Mouse (Mus musculus) right cerebral cortex, postnatal 14 days (tissue): ENCODE measurements at regions not wholly inside any gene's neighbourhood (a gene's known extent, or its start where the extent isn't known, plus 50 kb on each side); places are given as distances from the start of the nearest gene placed in this dataset.

Experiments
- DNase-seq: peaks from one replicate; pipeline ENCODE4 v3.0.0; 2022

DNA sequence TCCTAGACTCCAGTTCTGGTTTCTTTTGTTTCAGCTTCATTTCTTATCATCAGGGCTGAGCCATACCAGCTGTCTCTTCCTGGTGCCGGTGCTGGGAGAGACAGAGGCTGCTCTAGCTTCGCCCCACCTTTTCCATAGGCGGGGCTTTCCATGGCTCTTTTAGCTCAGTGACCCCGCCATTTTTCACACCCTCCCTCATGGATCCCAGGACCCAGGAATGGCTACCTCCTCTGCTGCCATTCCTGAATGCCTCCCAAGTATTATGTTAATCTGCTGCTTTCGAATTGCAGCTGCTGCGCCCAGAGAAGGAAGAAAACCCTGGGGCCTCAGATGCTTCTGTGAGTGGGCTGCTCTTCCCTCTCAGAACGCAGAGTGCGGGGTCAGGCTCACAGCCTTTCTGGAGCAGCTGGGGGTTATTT is 214.9 kb downstream of the Pik3r1 start:
- no peak for DNase-seq

DNA sequence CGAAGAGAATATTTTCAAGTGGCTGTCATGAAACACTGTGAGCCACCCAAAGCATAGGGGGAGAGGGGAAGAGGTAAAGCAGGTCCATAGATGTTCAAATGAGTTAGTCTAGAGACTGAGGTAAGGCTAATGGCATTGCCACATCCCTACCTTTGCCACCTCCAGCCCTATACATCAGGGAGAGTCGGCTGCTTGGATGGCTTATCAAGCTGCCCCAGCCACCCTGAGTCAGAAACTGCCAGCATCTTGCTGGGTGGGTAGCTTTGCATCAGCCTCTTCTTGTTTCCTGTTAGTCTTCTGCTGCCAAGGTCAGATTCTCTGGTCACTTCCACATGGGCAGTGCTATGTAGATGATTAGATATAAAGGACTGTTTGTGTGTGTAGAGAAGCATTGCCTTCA is 215.6 kb downstream of the Pik3r1 start:
- DNase-seq: no peak

DNA sequence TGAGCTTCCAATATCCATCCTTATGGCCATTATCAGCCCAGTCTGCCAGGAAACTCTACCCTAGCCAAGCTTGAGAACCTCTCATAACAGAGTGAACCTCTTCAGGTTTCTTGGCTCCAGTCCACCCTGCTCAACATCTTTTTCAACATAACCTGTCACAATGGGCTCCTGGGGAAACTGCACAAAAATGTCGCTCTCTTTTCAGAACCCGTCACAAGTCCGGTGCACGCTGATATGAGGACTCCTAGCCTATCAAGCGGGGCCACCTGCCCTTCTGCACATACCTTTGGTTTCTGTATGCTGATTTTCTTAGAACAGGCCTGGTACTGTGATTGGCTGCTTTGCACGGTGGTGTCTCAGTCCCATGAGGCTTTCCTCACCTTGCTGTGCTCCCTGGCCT is 216.9 kb downstream of the Pik3r1 start:
- no peak for DNase-seq

DNA sequence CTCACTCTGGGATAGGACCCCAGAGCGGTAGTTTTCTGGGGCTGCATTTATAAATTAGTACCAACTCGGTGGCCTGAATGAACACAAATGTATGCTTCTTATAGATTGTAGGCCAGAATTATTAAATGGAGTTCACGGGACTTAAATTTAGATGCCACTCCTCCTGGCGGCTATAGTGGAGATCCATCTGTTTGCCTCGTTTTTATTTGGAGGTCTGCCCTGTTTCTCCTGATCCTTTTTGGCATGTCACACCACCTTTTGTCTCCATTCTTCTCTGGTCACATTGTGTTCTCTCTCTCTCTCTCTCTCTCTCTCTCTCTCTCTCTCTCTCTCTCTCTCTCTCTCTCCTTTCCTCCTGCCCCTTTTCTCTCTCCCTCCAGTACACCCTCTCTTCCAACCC is 217.5 kb downstream of the Pik3r1 start:
- no peak for DNase-seq

DNA sequence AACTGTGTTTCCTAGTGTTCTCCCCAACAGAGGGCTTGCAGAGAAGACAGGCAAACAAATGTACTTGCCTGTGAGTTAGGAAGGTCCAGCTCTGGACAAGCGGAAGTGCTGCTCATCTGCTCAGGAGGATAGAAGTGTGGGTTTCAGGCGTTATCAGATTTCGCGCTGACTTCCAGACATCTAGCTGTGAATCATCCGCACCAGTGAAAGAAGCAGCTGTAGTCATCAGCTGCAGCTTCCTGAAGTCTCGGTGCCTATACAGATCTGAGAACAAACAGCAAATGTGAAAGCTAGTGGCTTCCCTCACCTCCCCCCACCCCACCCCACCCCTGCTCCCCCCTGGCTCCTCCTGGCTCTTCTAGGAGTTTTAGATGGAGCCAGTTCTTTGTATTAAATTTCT is 220.1 kb downstream of the Pik3r1 start:
- DNase-seq: no peak

DNA sequence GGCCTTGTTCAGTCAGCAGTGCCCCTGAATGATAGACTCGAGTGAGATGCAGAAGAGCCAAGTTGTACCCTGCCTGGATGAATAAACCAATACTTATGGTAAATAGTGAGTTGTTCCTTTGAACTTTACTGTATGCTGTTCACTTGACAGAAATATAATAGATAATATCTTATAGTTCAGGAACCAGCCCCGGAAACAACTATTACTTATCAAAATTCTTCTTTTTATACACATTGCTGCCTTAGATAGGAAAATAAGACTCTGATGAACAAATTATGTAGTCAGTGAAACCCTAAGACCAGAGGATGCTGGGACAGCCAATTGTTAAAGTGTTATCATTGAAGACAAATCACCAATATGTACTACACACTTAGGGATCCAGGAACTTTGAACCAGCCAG is 220.7 kb downstream of the Pik3r1 start:
- DNase-seq: no peak

DNA sequence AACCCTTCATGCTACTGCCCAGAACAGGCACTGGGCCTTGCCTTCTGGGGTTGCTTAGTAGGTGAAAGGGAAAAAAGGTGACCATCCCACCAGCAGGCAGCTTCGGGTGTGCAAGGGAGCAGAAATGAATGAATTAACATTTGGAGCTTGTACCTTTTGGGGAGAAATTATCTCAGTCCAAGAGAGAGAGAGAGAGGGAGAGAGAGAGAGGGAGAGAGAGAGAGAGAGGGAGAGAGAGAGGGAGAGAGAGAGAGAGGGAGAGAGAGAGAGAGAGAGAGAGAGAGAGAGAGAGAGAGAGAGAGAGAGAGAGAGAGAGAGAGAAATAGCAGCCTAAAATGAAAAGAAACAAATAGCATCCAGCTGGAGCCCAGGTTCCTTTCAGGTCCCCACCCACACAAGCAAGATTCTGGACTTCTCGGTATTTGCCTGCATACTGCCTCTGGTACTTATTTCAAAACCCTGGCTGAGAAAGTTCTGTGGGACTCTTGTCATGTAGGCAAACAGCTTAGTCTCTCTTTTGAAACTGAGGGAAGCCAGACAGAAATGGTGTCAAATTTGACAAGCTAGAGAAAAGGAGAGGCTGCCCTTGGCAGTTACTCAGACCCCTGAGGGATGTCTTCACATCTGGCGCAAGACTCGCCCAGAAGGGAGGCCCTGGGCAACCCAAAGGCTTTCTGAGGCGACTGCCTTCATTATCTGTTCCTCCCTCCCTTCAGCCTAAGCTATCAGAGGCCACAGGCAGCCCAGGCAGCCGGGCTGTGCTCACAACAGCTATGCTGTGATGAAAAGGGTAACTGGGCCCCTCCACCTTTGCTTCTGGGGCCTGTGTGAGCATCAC is 222.5 kb downstream of the Pik3r1 start:
- no peak for DNase-seq

DNA sequence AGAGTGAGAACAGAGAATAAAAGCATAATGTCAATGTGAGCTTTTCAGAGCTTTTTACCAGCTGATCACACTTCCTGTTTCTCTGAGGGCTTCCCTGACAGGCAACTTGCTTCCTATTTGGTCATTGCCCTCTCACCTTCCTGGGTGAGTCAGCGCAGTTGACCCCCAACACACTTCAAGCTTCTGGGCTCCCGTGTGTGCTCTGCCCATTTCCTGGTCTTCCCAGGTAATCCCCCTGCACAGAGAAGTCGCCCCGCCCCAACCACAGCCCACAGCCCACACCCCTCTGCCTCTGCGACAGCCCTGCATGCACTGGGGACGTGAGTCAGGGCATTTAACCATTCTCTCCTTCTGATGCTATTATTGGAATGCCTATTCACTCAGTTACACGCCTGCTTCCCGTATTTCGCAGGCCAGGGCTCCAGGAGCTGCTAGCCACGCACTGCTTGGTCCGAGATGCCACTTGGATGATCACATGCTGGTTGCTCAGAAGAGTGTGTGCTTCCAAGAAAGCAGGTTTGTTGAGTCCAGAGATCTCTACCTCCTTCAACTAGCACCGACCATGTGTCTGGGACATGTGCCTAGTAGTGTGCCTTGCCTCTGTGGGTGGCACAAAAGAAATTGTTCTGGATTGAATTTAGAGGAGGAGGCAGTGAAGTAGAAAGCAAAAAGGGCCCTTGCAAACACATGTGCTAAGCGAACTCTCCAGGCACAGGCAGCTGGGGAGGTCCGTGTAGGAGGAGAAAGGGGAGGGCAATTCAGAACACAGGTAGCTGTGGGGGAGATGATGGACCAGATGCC is 227.4 kb downstream of the Pik3r1 start:
- no peak for DNase-seq

DNA sequence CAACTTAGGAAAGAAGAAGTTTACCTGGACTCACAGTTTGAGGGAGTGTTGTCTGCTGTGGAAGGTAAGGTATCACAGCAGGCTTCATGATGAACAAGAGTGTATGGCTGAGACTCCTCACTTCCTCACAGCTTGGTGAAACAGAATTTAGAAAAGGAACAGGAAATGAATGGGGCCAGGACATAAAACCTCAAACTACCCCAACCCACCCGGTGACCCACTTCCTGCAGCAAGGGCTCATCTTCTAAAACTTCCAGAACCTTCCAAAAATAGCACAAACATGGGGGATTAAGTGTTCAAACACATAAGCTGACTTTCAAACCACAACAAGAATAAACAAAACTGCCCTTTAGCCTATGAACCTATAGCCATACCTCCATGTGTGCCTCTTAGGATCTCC is 229.9 kb downstream of the Pik3r1 start:
- no peak for DNase-seq

DNA sequence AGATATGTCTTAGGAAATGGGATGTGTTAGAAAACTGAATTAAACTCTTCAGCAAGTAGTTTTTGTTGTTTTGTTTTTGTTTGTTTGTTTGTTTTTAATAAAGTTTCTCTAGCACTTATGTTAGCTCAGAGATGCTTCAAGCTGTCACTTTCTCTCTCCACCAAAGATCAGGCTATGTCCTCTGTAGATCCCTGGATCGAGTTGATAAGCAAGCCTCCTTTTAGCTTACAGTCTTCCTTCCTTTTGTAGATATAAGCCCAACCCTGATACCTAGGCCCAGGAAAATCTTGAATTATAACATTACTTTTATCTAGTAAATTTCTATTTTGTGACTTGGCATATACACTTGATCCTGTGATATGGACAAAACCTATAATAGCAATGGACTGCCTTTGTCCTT is 232.0 kb downstream of the Pik3r1 start:
- DNase-seq: no peak

DNA sequence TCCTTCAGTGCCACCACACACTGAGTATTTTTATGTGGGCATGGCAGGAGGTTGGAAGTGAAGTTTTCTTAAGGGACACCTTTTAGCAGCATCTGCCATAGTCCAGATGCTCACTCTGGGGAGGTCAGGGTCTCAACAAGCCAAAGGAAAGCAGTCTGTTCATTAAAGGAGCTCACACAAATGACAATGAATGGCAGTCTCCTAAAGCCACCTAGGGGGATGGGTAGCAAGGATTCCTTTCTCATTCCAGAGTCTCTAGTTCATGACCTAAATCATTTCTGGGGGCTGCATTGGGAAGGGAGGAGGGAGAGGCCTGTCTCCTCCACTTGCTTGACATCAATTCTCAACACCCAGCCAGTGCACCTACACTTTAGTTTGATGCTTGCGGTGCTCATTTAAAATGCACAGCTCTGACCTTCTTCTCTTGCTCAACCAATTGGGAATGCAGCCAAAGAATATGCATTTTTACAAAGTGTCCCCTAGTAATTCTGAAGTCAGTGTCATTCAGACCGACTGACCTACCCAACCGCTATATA is 232.6 kb downstream of the Pik3r1 start:
- DNase-seq: no peak

DNA sequence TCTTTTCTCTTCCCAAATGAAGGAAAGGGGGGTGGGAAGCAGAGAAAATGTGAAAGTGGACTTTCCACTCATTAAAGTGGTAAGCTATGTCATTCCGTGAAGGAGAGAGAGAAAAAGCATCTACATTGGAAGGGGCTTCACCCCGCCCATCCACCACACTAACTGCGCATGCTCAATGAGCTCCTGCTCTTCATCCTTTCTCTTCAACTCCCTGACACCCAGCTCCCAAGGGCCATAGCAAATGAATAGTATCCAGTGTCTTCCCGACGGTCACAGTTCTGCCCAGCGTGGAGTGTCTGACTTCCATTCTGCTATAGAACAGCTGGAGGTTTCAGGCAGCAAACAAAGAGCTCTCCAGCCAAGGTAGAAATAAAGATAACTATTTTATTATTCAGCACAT is 233.5 kb downstream of the Pik3r1 start:
- DNase-seq: no peak

DNA sequence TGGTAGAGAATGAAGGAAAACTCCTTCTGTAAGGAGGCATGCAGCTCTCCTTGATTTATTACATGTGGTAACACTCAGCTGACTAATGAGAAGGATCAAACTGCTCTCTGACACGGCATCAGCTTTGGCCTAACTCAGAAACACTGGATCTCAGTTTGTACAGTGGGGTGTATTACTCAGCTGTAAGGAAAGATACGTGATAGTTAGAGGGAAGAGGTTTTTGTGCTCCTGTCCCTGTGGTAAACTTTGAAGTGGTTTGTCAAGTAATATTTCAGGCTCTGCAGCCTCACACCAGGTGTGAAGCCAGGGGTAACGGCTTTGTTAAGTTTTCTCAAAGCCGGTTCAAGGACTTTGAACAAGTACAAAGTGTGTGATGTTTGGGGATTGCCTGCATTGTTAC is 235.1 kb downstream of the Pik3r1 start:
- no peak for DNase-seq

DNA sequence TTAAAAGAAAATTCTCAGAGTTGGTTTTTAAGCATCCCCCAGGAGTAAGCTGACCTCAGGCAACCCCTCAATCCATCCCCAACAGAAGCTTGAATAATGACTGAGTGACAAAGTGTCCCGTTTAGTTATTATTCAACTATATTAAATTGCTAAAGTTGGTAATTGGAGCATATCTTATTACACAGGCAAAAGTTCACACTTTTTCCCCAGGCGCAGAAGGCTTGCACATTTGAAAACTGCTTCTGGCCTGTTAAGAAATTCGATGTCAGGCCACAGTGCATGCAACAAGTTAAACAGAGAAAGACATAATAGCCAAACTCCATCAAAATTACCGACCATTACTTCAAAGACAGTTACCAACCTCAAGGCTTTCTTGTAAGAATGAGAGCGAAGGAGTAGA is 240.3 kb downstream of the Pik3r1 start:
- DNase-seq: no peak

DNA sequence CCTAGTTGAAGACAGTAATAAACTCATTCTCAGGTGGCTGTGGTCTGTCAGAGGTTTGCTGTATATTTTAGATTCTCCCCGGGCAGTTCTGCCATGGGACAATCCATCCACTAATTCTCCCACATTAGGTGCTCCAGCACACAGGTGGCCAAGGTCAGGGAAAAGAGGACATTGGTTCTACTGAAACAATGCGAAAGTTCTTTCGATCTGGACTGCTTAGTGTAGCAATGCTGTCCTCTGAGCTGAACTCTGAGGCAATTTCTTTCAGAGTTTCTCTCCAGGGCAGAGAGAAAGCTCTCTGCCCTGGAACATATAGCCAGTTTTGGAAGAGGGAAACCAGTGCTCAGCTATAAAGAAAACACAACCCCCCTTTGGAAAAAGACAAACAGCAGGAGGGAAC is 243.2 kb downstream of the Pik3r1 start:
- DNase-seq: no peak

DNA sequence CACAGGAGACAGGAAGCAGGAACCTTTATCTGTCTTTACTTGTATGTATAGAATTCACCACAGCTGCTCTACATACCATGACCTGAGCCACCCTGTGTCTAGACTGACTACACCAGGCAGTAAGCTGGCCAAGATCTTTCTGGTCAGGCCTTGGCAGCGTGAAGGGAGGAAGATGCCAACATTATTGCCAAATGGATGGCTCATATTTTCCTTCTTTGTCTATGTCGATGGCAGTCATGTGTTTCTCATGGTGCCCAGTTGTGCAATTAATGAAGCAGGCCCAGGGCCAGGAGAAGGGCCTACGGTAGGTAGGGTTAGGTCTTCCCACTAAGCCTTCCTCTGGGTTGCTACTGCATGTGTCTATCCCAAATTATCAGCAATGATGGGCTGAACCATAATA is 243.8 kb downstream of the Pik3r1 start:
- no peak for DNase-seq

DNA sequence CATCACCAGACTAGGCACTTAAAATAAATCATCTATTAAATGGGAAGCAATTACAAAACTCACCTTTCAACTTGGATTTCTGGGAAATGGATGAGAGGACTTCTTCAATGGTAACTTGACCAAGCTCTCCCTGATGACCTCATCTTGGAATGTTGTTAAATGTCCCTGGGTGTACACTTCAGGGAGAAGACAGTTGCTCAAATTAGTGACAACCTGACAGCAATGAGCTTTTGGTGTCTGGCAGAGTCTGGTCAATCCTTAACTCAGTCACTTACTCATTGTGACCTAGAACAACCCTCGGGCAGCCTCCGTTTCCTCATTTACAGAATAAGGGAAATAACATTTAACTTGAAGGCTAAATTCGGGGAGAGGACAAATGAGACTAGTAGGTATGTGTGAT is 244.5 kb downstream of the Pik3r1 start:
- no peak for DNase-seq

DNA sequence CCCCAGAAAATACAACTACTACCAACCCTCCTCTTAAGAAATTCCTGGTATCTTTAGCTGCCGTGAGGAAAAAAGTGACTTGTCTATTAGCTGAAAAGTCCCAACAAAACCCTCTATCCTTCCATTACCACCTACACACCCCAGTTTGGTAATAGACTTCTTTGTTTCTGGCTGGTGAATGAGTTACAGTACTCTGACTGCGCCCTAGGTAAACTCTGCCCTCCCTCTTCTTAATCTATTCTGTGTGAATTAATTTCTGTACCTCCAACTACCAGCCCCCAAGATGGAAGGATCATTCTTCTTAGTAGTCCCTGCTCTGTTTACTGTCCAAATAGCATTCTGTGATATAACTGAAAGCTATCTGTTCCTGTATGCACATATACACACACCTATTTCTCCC is 245.4 kb downstream of the Pik3r1 start:
- no peak for DNase-seq

DNA sequence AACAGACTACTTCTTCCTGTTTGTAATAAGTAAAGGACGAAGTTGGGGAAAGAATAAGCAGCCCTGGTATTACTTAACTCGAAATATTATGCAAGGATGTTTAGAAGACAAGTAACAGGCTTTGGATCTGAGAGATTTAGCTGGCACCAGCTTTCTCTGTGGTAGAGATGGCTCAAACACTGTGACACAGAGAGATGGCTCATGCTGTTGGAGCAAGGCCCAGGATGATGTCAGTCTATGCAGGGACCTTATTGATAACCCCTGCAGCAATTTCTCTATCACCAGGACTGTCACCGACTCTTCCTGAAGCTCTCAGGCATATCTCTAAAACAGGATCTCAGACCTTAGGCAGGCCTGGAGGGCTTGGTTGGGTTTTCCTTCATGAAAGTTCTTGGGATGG is 254.7 kb downstream of the Pik3r1 start:
- no peak for DNase-seq

DNA sequence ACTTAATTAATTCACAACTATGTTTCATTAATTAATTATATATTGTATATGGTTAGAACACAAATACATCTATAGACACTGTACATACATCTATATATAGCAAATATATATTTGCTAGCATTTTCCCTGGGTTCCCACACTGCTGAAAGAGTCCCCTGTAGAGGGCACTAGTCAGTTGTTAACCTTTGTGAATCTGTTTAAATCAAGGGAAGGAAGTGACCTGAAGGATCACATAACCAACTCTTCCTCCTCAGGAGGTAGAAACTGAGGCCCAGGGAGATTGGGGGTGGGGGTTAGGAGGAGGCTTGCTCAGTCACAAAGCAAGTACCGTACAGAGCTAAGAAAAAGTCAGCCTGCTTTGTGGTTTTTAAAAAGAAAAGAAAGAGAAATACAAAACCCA is 258.1 kb downstream of the Pik3r1 start:
- no peak for DNase-seq

DNA sequence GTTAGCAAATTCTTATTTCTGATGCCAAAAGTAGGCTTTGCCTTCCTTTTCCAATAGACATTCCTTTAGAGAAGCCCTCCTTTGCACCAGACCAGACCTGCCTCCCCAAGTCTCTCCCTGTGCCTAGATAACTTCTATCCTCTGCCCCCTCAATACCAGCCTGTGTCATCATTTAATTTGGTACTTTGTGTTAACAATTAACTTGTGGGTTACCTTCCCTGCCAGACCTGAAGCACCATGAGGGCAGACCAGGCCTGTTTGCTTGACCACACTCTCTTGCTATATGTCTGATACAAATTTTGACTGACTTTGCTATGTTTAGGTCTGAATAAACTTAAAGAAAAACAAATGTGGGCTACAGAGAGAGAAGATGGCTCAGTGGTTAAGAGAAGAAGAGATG is 259.7 kb downstream of the Pik3r1 start:
- no peak for DNase-seq

DNA sequence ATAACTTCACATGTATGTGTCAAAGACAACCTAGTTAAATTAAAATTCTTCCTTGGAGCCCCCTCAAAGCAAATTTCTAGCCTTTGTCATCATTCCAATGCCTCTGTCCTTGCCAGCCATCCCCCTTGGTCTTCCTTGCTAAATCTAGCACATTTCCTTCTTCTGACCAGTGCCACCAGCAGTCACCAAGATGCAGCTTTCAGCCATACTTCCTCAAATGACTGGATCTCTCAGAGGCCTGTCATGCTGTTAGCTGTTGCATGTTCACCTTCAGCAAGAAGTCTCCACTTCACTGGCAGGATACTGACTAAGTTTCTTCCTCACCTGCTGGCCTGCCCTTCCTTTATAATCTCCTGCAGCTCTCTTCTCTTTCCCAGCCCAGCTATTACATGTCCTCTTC is 261.3 kb downstream of the Pik3r1 start:
- DNase-seq: no peak

DNA sequence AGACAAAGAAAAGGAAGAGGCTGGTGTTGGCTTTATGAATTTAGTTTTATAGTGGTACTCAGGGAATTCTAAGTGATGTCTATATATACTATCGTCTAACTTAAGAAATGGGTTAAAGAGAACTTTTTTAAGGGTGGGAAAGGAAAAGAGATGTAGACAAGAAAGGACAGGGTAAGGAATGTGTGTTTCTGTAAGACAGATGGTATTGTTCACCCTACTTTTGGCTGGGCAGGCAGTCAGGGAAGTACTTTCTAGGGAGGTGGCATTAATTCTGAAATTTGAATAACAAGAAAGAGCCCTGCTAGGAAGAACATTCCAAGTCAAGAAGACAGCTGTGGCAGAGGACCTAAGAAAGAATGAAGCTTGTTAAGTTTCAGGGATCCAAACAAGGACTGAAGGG is 263.0 kb downstream of the Pik3r1 start:
- no peak for DNase-seq

DNA sequence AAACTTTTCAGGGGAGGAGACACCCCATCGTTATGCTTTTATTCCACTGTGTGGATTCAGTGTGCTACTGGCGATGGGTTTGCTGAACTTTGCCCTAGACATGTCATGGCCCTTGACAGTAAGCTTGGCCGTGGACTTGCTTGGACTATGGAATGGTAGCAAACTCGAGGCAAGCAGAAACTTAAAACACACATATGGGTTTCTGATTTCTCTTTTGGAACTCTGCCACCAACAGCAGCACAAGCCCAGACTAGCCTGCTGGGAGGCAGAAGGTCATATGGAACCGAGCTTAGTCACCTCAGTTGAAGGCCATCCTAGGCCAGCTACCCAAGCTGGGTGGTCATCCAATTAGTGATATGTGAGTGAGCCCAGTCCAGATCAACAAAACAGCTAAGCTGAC is 263.8 kb downstream of the Pik3r1 start:
- no peak for DNase-seq
